Mouse (Mus musculus) intestine, postnatal 0 days (tissue): ENCODE measurements at regions not wholly inside any gene's neighbourhood (a gene's known extent, or its start where the extent isn't known, plus 50 kb on each side); places are given as distances from the start of the nearest gene placed in this dataset.

Source experiments
- ATAC-seq: fragments of 200-750 bp; cut with Nextera tagmentation; 2 replicates; pipeline ENCODE4 v1.8.0; 2017; ENCODE audit warnings: mild to moderate bottlenecking, moderate TSS enrichment, moderate library complexity
- H3K27ac ChIP-seq: fragments of 300-500 bp; sonication (generic); 2 replicates; pipeline ENCODE4 v1.5.1; 2014; ENCODE audit warnings: mild to moderate bottlenecking, low read depth, low read length, moderate library complexity
- H3K27me3 ChIP-seq: fragments of 300-500 bp; sonication (generic); replicated peaks from 2 replicates; pipeline ENCODE4 v1.6.1; 2014; ENCODE audit warnings: low read length, mixed read lengths; ENCODE audit not compliant: control insufficient read depth, insufficient read depth
- H3K36me3 ChIP-seq: fragments of 300-500 bp; sonication (generic); 2 replicates; pipeline ENCODE4 v1.6.1; 2014; ENCODE audit warnings: mild to moderate bottlenecking, moderate library complexity; ENCODE audit not compliant: control insufficient read depth, insufficient read depth
- H3K4me1 ChIP-seq: fragments of 300-500 bp; sonication (generic); replicated peaks from 2 replicates; pipeline ENCODE4 v1.6.1; 2014; ENCODE audit warnings: antibody characterized with exemption, low read length, mixed read lengths; ENCODE audit not compliant: control insufficient read depth, insufficient read depth
- H3K4me2 ChIP-seq: fragments of 300-500 bp; sonication (generic); replicated peaks from 2 replicates; pipeline ENCODE4 v1.6.1; 2014; ENCODE audit warnings: low read depth, mild to moderate bottlenecking, moderate library complexity
- H3K4me3 ChIP-seq: fragments of 300-500 bp; sonication (generic); 2 replicates; pipeline ENCODE4 v1.5.1; 2014; ENCODE audit warnings: low read depth, low read length
- H3K9ac ChIP-seq: fragments of 300-500 bp; sonication (generic); 2 replicates; pipeline ENCODE4 v1.6.1; 2014; ENCODE audit warnings: mild to moderate bottlenecking, low read depth, low read length
- H3K9me3 ChIP-seq: fragments of 300-500 bp; sonication (generic); 2 replicates; pipeline ENCODE4 v1.6.1; 2016; ENCODE audit warnings: mixed run types; ENCODE audit not compliant: control insufficient read depth
- CTCF ChIP-seq: sonication (generic); IDR thresholded peaks from 2 replicates; pipeline ENCODE4 v1.5.1; 2016; ENCODE audit warnings: low read depth, mild to moderate bottlenecking, control low read depth, antibody characterized with exemption, moderate library complexity
- WGBS: fragments of 180-500 bp; shearing (Covaris S2); extraction: QIAGEN DNeasy Blood & Tissue Kit; methylation state at CpG from one replicate; pipeline ENCODE4 v1.1.7; 2014; 5-methylcytosine and 5-hydroxymethylcytosine counted together

- Histone ChIP-seq H3K27me3 (no peaks in the 10 kb centered on the region), H3K9ac (no peak overlapping the region), H3K4me3 (no peak overlapping the region), H3K36me3 (no peaks in the 10 kb centered on the region), H3K4me1 (no peaks in the 10 kb centered on the region), H3K4me2 (no peak overlapping the region), H3K9me3 (no peaks in the 10 kb centered on the region), H3K27ac (no peak overlapping the region)
- 93% methylated on average over 9 of the region's 9 CpGs for WGBS
- TF ChIP-seq CTCF: no peak
- ATAC-seq: no peak
These were observed 247.1 kb upstream of the Slc24a5 start for GRCm38 (mm10) chr2:124820821-124821220.

DNA sequence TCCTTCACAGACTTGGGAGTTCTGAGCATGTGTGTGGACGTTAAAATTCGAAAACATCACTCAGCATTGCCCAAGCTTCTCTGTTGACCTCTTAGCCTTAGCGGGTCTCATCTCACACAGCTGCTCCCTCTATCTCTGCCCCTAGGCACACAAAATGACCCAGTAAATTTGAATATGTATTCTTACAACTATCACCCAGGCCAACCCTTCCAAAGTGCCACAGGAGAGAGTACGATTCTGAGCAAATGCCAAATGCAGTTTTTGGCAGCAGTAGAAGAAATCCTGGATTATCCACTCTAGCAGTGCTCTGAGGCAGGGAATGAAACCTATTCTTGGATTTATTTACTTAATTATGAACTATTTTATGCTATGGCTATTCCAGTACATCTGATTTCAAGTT, 246.6 kb upstream of the Slc24a5 start:
- H3K4me3 ChIP-seq: no peak overlapping the region
- no peak overlapping the region for H3K9ac ChIP-seq
- no peak for ATAC-seq
- H3K9me3 ChIP-seq: no peaks in the 10 kb centered on the region
- no peaks in the 10 kb centered on the region for H3K36me3 ChIP-seq
- H3K27me3 ChIP-seq: no peaks in the 10 kb centered on the region
- no peak overlapping the region for H3K27ac ChIP-seq
- TF ChIP-seq CTCF: no peak
- no peaks in the 10 kb centered on the region for H3K4me1 ChIP-seq
- 88% methylated on average over 4 of the region's 4 CpGs for WGBS
- H3K4me2 ChIP-seq: no peak overlapping the region

- 83% methylated on average over 4 of the region's 4 CpGs for WGBS
- H3K4me1 ChIP-seq: no peaks in the 10 kb centered on the region
- no peak overlapping the region for H3K4me2 ChIP-seq
- no peak for ATAC-seq
- no peaks in the 10 kb centered on the region for H3K9me3 ChIP-seq
- peak; percentile 13; the same call in 1 of the 2 replicates for TF ChIP-seq CTCF
- H3K27me3 ChIP-seq: no peaks in the 10 kb centered on the region
- H3K4me3 ChIP-seq: no peak overlapping the region
- H3K36me3 ChIP-seq: no peaks in the 10 kb centered on the region
- no peak overlapping the region for H3K9ac ChIP-seq
- no peak overlapping the region for H3K27ac ChIP-seq
These were observed 219.1 kb upstream of the Slc24a5 start for GRCm38 (mm10) chr2:124848812-124849211.

GRCm38 (mm10) chr2:124858504-124858903, 209.4 kb upstream of the Slc24a5 start:
- Histone ChIP-seq H3K27me3 (no peaks in the 10 kb centered on the region), H3K4me1 (no peaks in the 10 kb centered on the region), H3K27ac (no peak overlapping the region), H3K9me3 (no peaks in the 10 kb centered on the region), H3K4me2 (no peak overlapping the region), H3K4me3 (no peak overlapping the region), H3K9ac (no peak overlapping the region), H3K36me3 (no peaks in the 10 kb centered on the region)
- TF ChIP-seq CTCF: peak; percentile 29; the same call in 1 of the 2 replicates
- WGBS: 57% methylated on average over 3 of the region's 3 CpGs
- ATAC-seq: no peak

- no peak for TF ChIP-seq CTCF
- H3K27ac ChIP-seq: no peak overlapping the region
- no peak for ATAC-seq
These were observed 179.7 kb upstream of the Slc24a5 start for GRCm38 (mm10) chr2:124888209-124888608.

DNA sequence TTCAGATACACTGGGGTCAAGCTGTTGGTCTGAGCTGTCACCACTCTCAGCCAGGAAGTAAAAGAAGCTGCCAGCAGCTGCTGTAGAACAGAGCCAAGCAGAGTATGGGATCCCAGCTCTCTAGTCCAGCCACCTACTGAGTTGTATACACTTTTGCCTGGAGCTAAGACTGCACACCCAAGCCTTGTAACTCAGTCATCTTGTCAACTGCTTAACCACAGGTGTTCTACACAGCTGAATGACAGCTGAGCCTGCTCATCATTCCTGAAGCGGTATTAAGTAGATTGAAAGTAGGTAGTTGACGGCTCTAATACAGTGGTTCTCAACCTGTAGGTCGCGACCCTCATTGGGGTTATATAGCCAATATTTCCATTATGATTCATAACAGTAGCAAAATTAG, 172.9 kb upstream of the Slc24a5 start:
- no peak for TF ChIP-seq CTCF
- no peak overlapping the region for H3K4me3 ChIP-seq
- H3K36me3 ChIP-seq: no peaks in the 10 kb centered on the region
- H3K9me3 ChIP-seq: no peaks in the 10 kb centered on the region
- H3K27me3 ChIP-seq: no peaks in the 10 kb centered on the region
- H3K27ac ChIP-seq: no peak overlapping the region
- 97% methylated on average over 4 of the region's 4 CpGs for WGBS
- no peak for ATAC-seq
- H3K9ac ChIP-seq: no peak overlapping the region
- no peak overlapping the region for H3K4me2 ChIP-seq
- H3K4me1 ChIP-seq: no peaks in the 10 kb centered on the region

More at GRCm38 (mm10) chr2:124888209-124888608, 179.7 kb upstream of the Slc24a5 start:
- H3K36me3 ChIP-seq: no peaks in the 10 kb centered on the region
- no peaks in the 10 kb centered on the region for H3K4me1 ChIP-seq
- WGBS: 45% methylated on average over 4 of the region's 4 CpGs
- no peaks in the 10 kb centered on the region for H3K9me3 ChIP-seq
- H3K4me2 ChIP-seq: no peak overlapping the region
- H3K4me3 ChIP-seq: no peak overlapping the region
- H3K27me3 ChIP-seq: no peaks in the 10 kb centered on the region
- no peak overlapping the region for H3K9ac ChIP-seq

DNA sequence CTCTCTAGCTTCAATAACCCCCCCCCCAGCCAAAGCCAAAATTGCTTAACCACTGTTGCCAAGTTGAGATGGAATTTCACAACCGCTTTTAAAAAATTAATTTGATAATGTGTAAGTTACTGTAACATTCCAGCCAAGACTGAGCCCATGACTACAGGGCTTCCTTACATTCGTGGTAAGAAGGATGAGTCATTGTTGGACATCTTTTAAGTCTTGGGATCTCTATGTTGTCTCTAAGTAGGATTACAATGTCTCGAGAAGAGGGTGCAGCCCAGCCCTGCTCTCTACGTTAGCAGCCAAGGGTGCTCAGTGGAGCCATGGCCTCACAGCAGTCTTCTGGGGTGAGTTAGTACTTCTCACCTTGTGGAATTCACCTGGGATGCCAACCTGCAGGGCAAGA, 164.4 kb upstream of the Slc24a5 start:
- 77% methylated on average over 4 of the region's 4 CpGs for WGBS
- no peaks in the 10 kb centered on the region for H3K4me1 ChIP-seq
- TF ChIP-seq CTCF: no peak
- no peaks in the 10 kb centered on the region for H3K9me3 ChIP-seq
- no peak overlapping the region for H3K27ac ChIP-seq
- H3K27me3 ChIP-seq: no peaks in the 10 kb centered on the region
- H3K9ac ChIP-seq: no peak overlapping the region
- H3K36me3 ChIP-seq: no peaks in the 10 kb centered on the region
- H3K4me2 ChIP-seq: no peak overlapping the region
- no peak overlapping the region for H3K4me3 ChIP-seq
- no peak for ATAC-seq
